Mouse (Mus musculus) kidney, postnatal 0 days (tissue): ENCODE results near the gene Nckap1l. TPM values are rescaled to one million over a fixed set of nuclear protein-coding genes. Genes with fewer than 3 reads are reported as not detected.
A peak's percentile ranks its signal among the peaks of the same experiment; 100 is the strongest.

ENCODE experiments used
- ATAC-seq: fragments of 200-750 bp; cut with Nextera tagmentation; replicated peaks from 2 replicates; pipeline ENCODE4 v1.8.0; 2017; ENCODE audit warnings: low read depth, moderate number of reproducible peaks, moderate TSS enrichment, moderate library complexity; ENCODE audit not compliant: low FRiP score
- DNase-seq: peaks from one replicate; pipeline ENCODE4 v3.0.0-alpha.2; 2016; ENCODE audit warnings: low spot score
- H3K27ac ChIP-seq: fragments of 300-500 bp; sonication (generic); 2 replicates; pipeline ENCODE4 v1.5.1; 2014; ENCODE audit warnings: mild to moderate bottlenecking
- H3K27me3 ChIP-seq: fragments of 300-500 bp; sonication (generic); 2 replicates; pipeline ENCODE4 v1.6.1; 2014; ENCODE audit warnings: low read length, mixed read lengths; ENCODE audit not compliant: insufficient read depth
- H3K36me3 ChIP-seq: fragments of 300-500 bp; sonication (generic); 2 replicates; pipeline ENCODE4 v1.6.1; 2014; ENCODE audit warnings: low read length, mixed read lengths; ENCODE audit not compliant: insufficient read depth
- H3K4me1 ChIP-seq: fragments of 300-500 bp; sonication (generic); replicated peaks from 2 replicates; pipeline ENCODE4 v1.6.1; 2014; ENCODE audit warnings: antibody characterized with exemption, low read length, mixed read lengths; ENCODE audit not compliant: insufficient read depth
- H3K4me2 ChIP-seq: fragments of 300-500 bp; sonication (generic); 2 replicates; pipeline ENCODE4 v1.6.1; 2014; ENCODE audit warnings: mild to moderate bottlenecking, low read length, moderate library complexity, mixed read lengths
- H3K4me3 ChIP-seq: fragments of 300-500 bp; sonication (generic); replicated peaks from 2 replicates; pipeline ENCODE4 v1.5.1; 2014; ENCODE audit warnings: low read depth, low read length
- H3K9ac ChIP-seq: fragments of 300-500 bp; sonication (generic); 2 replicates; pipeline ENCODE4 v1.6.1; 2014; ENCODE audit warnings: low read depth, low read length
- H3K9me3 ChIP-seq: fragments of 300-500 bp; sonication (generic); replicated peaks from 2 replicates; pipeline ENCODE4 v1.6.1; 2016; ENCODE audit warnings: low read length, inconsistent platforms, mixed read lengths
- CTCF ChIP-seq: IDR thresholded peaks from 2 replicates; pipeline ENCODE4 v1.5.1; 2016; ENCODE audit warnings: antibody characterized with exemption, low read depth, mild to moderate bottlenecking, moderate library complexity
- WGBS: fragments of 180-500 bp; shearing (Covaris S2); extraction: QIAGEN DNeasy Blood & Tissue Kit; methylation state at CpG from one replicate; pipeline ENCODE4 v1.1.7; 2014; 5-methylcytosine and 5-hydroxymethylcytosine counted together
- polyA plus RNA-seq: library from polyadenylated mRNA; unstranded; fragments of >200 nt; fragmentation: Nextera tagmentation; extraction: Ambion mirVana; gene quantifications from 2 replicates; pipeline ENCODE4 v1.2.1, GENCODE M21; 2015

The Nckap1l gene
- polyA plus RNA-seq, 1 experiment from 2014 or later = 1.2 TPM

DNA sequence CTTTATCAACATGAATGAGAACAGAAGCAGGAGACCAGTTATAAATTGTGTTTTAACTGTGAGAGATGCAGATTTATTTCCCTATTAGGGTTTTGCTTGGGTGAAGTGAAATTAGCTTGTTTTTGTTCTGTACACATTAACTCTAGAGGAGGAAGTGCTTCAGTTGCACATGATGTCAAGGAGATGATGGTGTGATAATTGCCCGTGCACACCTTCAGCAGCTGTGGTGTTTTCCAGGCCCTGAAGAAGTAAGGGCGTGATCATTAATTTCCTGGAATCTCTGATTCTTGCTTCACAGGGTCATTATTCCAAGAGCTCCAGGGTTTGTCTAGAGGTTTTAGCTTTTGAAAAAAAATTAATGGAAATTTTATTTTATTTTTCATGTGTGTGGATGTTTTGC, 26.5 kb downstream of the Nckap1l start:
- no peak for TF ChIP-seq CTCF
- Histone ChIP-seq H3K4me1 (no peaks in the 10 kb centered on the region), H3K27ac (no peak overlapping the region), H3K27me3 (no peaks in the 10 kb centered on the region), H3K9me3 (no peaks in the 10 kb centered on the region), H3K36me3 (no peaks in the 10 kb centered on the region), H3K4me3 (no peak overlapping the region), H3K9ac (no peak overlapping the region), H3K4me2 (no peak overlapping the region)
- no peak for DNase-seq
- no peak for ATAC-seq
- 52% methylated on average over 2 of the region's 2 CpGs for WGBS

DNA sequence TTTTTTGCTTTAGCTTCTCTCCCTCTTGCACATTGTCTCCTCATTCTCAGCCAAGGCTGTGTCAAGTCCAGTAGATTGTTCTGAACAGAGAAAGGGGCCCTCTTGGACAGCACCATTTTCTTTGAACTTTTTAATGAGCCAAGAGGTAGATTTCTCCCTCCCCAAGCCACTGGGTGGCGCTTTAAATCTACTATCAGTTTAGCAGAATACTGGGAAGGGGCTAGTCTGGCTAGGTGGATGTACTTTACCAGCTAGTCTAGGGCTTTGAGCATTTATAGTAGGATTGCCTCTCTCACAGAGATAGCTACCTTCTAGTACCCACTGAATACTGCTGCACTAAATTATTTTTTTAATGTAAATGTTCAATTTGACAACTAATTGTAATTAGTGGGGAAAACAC, 28.9 kb downstream of the Nckap1l start:
- H3K4me3 ChIP-seq = no peak overlapping the region
- no peaks in the 10 kb centered on the region for H3K4me1 ChIP-seq
- no peaks in the 10 kb centered on the region for H3K36me3 ChIP-seq
- 0% methylated on average over 1 of the region's 1 CpGs for WGBS
- TF ChIP-seq CTCF = peak; percentile 64
- ATAC-seq (no peak), DNase-seq (peak; percentile 63)
- H3K27ac ChIP-seq = no peak overlapping the region
- no peaks in the 10 kb centered on the region for H3K9me3 ChIP-seq
- no peak overlapping the region for H3K4me2 ChIP-seq
- H3K9ac ChIP-seq = no peak overlapping the region
- H3K27me3 ChIP-seq = no peaks in the 10 kb centered on the region

DNA sequence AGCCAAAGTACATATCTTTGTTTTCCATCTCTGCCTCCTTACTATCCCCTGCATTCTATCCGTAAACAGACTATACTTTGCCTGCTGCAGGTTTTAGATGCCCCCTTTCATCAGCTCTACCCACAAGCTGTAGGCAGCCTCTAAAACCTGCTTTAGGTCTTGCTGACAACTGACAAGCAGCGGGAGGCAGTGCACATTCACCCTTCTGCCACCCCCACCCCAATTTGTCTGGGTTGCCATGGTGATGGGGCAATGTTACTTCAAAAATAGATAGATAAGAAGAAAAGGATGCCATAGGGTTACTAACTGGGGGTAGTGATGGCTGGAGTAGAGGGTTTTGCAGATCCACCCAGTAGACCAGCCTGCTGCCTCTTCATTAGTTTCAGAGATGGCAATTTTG, 30.9 kb downstream of the Nckap1l start:
- Histone ChIP-seq H3K4me3 (no peak overlapping the region), H3K9ac (no peak overlapping the region), H3K27ac (no peak overlapping the region), H3K27me3 (no peaks in the 10 kb centered on the region), H3K4me2 (no peak overlapping the region), H3K4me1 (no peaks in the 10 kb centered on the region), H3K36me3 (no peaks in the 10 kb centered on the region), H3K9me3 (no peaks in the 10 kb centered on the region)
- TF ChIP-seq CTCF = no peak
- DNase-seq (no peak), ATAC-seq (no peak)
- 52% methylated on average over 2 of the region's 2 CpGs for WGBS

DNA sequence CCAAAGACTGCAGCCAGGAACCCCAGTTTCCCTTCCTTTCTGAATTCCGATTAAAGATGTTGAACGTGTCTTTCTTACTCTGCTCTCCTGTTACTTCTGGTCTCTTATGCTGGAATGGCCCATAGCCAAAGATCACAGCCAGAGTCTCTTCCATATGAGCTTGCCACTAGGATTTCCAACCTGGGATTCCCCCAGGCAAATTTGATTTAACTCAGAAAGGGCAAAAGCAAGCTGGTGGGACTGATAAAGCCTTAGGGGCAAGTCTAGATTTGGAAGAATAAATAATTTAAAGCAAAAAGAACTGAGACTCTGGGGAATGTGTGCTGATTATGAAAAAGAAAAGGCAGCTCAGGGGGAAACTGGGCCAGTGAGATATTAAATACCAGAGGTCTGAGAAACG, 31.5 kb downstream of the Nckap1l start:
- WGBS = 54% methylated on average over 3 of the region's 3 CpGs
- no peak for TF ChIP-seq CTCF
- H3K4me1 ChIP-seq = no peaks in the 10 kb centered on the region
- no peak overlapping the region for H3K9ac ChIP-seq
- no peak overlapping the region for H3K4me2 ChIP-seq
- no peak overlapping the region for H3K4me3 ChIP-seq
- ATAC-seq (no peak), DNase-seq (no peak)
- no peaks in the 10 kb centered on the region for H3K36me3 ChIP-seq
- H3K27me3 ChIP-seq = no peaks in the 10 kb centered on the region
- no peaks in the 10 kb centered on the region for H3K9me3 ChIP-seq
- H3K27ac ChIP-seq = no peak overlapping the region

DNA sequence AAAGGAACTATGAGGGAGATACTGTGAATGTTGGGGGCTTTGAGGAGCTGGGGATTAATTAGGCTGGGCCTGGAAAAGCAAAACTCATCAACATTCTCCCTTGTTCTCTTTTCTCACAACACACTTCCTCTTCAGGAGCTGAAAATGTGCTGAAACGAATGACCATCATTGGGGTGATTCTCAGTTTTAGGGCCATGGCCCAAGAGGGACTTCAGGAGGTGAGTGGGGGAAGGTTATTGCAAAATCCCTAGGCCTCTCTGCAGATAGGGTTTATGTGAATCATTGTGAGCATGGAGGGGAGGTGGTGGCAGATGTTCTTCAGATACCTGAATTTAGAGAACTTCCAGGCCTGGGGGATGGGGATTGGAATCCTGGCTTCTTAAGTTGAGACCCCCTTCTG, 33.1 kb downstream of the Nckap1l start:
- no peak for TF ChIP-seq CTCF
- H3K36me3 ChIP-seq = no peaks in the 10 kb centered on the region
- H3K4me1 ChIP-seq = no peaks in the 10 kb centered on the region
- no peaks in the 10 kb centered on the region for H3K9me3 ChIP-seq
- no peak for ATAC-seq
- 67% methylated on average over 1 of the region's 1 CpGs for WGBS
- no peak overlapping the region for H3K9ac ChIP-seq
- H3K27ac ChIP-seq = no peak overlapping the region
- DNase-seq = no peak
- no peak overlapping the region for H3K4me2 ChIP-seq
- no peaks in the 10 kb centered on the region for H3K27me3 ChIP-seq
- no peak overlapping the region for H3K4me3 ChIP-seq

DNA sequence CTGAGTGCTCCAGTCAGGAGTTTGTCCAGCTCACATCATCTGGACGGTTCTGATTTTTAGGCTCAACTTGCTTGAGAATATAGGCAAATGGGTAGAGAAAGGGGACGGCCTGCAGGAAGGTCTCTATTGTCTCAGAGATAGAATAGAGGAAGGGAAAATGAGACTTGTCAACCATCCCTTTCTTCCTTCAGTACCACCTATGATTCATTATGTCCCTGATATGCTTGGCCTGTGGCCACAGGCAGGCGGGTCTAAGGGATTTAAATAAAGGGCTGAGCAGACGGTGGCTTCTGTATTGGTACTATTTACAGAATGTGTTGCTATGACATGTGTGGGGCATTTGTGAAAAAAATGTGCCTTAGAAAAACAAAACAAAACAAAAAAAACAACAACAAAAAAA, 34.7 kb downstream of the Nckap1l start:
- ATAC-seq = no peak
- TF ChIP-seq CTCF = no peak
- H3K4me2 ChIP-seq = no peak overlapping the region
- no peaks in the 10 kb centered on the region for H3K27me3 ChIP-seq
- no peak for DNase-seq
- no peaks in the 10 kb centered on the region for H3K9me3 ChIP-seq
- H3K9ac ChIP-seq = no peak overlapping the region
- WGBS = 50% methylated on average over 4 of the region's 4 CpGs
- no peak overlapping the region for H3K4me3 ChIP-seq
- no peak overlapping the region for H3K27ac ChIP-seq
- H3K4me1 ChIP-seq = no peaks in the 10 kb centered on the region
- no peaks in the 10 kb centered on the region for H3K36me3 ChIP-seq
